Mouse (Mus musculus) bone marrow, adult 2 months (tissue): ENCODE data around the gene Pi4k2b.

ENCODE experiments used
- CTCF ChIP-seq: fragments of 200-500 bp; IDR thresholded peaks from 2 replicates; pipeline ENCODE4 v1.5.1; 2011; ENCODE audit warnings: low read length, control low read depth; ENCODE audit not compliant: control insufficient read depth, insufficient read depth
- POLR2A ChIP-seq: fragments of 200-500 bp; IDR thresholded peaks from 2 replicates; pipeline ENCODE4 v1.6.1; 2011; ENCODE audit warnings: low read depth, mild to moderate bottlenecking, control low read depth, low read length, borderline replicate concordance; ENCODE audit not compliant: control insufficient read depth

- no peak for TF ChIP-seq POLR2A
- TF ChIP-seq CTCF = no peak
Measured at GRCm38 (mm10) chr5:52727747-52728146, 13.6 kb upstream of the Pi4k2b start.
